Mouse (Mus musculus): Measurements from ENCODE around the gene Stc2. TPM values are rescaled to one million over a fixed set of nuclear protein-coding genes. Genes with fewer than 3 reads are reported as not detected.

The Stc2 gene
- total RNA-seq (2023) = under 1 TPM in 1 of 2 experiments, not detected in 1; 0.09 TPM

GRCm38 (mm10) chr11:31369648-31370286 lies at the start of gene Stc2:
Gene Stc2, minus strand, starts transcription at chr11:31370074.

Other genes with a start within 250 kb of the Stc2 start
- gene Gm17332, start 187.6 kb downstream of the Stc2 start, total RNA-seq (2023) = not detected

Data from neutrophil, adult 59 days (primary cell).